Mouse (Mus musculus): Measurements from ENCODE around the gene AC170998.1. TPM values are rescaled to one million over a fixed set of nuclear protein-coding genes. Genes with fewer than 3 reads are reported as not detected.
"Not testable (repeated sequence)": the region's sequence is repeated elsewhere in the genome, so short reads cannot be mapped to it uniquely, and the experiment has no call there.

The AC170998.1 gene
- polyA plus RNA-seq, 1 experiment from 2014 or later: 3.5 TPM

GRCm38 (mm10) chr17:28766203-28766602 lies 40.3 kb downstream of the AC170998.1 start:
- Histone ChIP-seq H3K9ac (no peak overlapping the region), H3K27me3 (peaks cover 34% of the 10 kb centered on the region), H3K27ac (no peak overlapping the region), H3K4me2 (replicated peaks) (no peak overlapping the region), H3K4me1 (peaks cover 16% of the 10 kb centered on the region), H3K36me3 (no peaks in the 10 kb centered on the region), H3K9me3 (no peaks in the 10 kb centered on the region), H3K4me3 (no peak overlapping the region)
- WGBS: 49% methylated on average over 3 of the region's 3 CpGs
- ATAC-seq (ENCODE audit: insufficient number of reproducible peaks, insufficient read depth, low FRiP score, low TSS enrichment): no peak

DNA sequence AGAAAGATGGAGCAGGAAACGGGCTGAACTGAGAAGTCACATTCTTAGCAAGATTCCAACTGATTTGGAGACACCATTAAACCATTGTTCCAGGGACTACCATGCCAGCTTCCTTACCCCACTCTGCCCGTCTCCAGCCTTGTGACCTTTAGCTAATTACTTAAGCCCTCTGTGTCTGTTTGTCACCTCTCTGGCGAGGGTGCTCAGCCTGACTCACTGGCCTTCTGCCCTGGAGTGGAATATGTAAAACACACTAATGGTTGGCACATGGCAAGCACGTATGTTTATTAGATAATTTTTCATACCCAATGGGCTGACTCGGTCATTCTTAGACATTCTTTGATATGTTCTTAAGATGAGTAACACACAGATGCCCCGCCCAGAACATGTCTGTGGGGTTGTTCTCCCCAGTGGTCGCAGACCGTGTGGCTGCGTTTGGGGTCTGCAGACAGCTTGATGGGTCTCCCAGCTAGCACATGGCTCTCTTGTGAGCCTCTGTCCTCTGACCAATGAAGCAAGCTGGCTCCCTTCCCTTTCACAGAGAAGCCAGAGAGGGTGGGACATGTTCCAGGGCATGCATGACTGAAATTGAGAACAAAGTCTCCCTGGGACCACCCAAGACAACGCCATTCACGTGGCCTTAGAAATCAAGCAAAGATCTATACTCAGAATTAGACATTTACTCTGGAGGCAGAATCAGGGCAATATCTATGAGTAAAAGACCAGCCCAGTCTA lies 41.1 kb downstream of the AC170998.1 start:
- no peak for ATAC-seq (ENCODE audit: insufficient number of reproducible peaks, insufficient read depth, low FRiP score, low TSS enrichment)
- WGBS: 67% methylated on average over 11 of the region's 11 CpGs

DNA sequence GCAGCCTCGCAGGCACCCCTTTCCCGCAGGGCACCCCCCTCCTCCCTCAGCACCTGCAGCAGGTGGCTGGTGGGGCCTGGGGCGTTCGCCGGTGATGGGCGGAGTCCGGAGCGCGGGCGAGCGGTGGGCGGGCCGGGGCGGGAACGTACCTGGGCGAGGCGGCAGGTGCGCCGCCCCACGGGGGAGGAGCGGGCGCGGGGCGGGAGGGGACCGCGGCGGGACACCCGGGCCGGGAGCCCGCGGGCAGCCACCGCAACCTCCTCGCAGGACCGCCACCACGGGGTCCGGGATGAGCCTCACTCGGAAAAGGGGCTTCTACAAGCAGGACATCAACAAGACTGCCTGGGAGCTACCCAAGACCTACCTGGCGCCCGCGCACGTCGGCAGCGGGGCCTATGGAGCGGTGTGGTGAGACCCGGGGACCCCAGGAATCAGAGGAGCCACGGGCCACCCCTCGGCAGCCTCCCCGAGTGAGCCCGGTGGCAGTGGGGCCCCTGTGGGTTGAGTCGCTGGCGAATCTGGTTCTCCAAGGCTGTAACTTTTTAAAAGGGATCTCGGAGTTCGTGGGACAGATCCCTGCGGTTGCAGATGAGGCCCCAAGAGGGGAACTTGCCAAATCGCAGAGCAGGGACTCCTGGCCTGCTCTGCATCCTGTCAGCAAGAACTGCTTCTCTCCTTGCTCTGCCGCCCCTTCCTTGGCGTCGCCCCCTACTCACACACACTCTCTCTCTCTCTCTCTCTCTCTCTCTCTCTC lies 43.4 kb downstream of the AC170998.1 start, which contains the start of gene Mapk13:
Gene Mapk13 (plus strand): TSS at position 177 of the 754 bp plus-strand sequence.
- peak within 1 kb of the TSS; percentile 90 for H3K4me2 ChIP-seq (replicated peaks)
- 2% methylated on average over 39 of the region's 58 CpGs for WGBS
- H3K9ac ChIP-seq: peak within 1 kb of the TSS; percentile 46
- H3K4me3 ChIP-seq: peak within 1 kb of the TSS; percentile 53
- H3K27ac ChIP-seq: no peak within 1 kb of the TSS
- H3K9me3 ChIP-seq: no peaks in the 10 kb centered on the region
- H3K27me3 ChIP-seq: peaks cover 35% of the 10 kb centered on the region
- no peaks in the 10 kb centered on the region for H3K36me3 ChIP-seq
- H3K4me1 ChIP-seq: peaks cover 16% of the 10 kb centered on the region
- ATAC-seq (ENCODE audit: insufficient number of reproducible peaks, insufficient read depth, low FRiP score, low TSS enrichment): no peak; the same call in 1 of the 2 replicates

More for the DNA sequence above, 41.1 kb downstream of the AC170998.1 start:
- H3K9me3 ChIP-seq: no peaks in the 10 kb centered on the region
- no peak overlapping the region for H3K4me2 ChIP-seq (replicated peaks)
- H3K27me3 ChIP-seq: peaks cover 35% of the 10 kb centered on the region
- no peak overlapping the region for H3K4me3 ChIP-seq
- H3K36me3 ChIP-seq: no peaks in the 10 kb centered on the region
- H3K27ac ChIP-seq: no peak overlapping the region
- H3K4me1 ChIP-seq: peaks cover 16% of the 10 kb centered on the region
- no peak overlapping the region for H3K9ac ChIP-seq

GRCm38 (mm10) chr17:28769875-28770421 lies 44.1 kb downstream of the AC170998.1 start:
- H3K36me3 ChIP-seq: no peaks in the 10 kb centered on the region
- no peak for ATAC-seq (ENCODE audit: insufficient number of reproducible peaks, insufficient read depth, low FRiP score, low TSS enrichment)
- peak overlapping the region; percentile 90 for H3K4me2 ChIP-seq (replicated peaks)
- peak overlapping the region; percentile 53 for H3K4me3 ChIP-seq
- 5% methylated on average over 24 of the region's 24 CpGs for WGBS
- H3K27me3 ChIP-seq: peaks cover 35% of the 10 kb centered on the region
- H3K27ac ChIP-seq: no peak overlapping the region
- H3K4me1 ChIP-seq: peaks cover 16% of the 10 kb centered on the region
- peak overlapping the region; percentile 46 for H3K9ac ChIP-seq
- no peaks in the 10 kb centered on the region for H3K9me3 ChIP-seq

DNA sequence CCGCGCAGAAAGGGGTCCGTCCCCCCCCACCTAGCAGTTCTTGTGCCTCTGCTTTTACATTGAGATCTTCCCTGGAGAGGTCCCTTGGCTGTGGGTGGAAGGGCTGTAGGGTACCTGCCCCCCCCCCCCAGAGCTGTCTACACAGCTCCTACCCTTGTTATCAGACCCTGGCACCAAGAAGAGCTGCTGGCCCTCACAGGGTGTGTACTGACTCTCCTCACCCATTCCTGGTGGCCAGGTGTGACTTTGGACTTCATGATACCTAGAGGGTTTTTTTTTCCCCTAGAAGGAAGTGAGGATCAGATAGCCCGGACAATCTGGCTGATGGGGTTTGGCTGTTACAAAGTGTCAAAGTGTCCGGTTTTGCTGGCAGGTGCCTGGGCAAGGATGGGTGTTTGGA lies 45.4 kb downstream of the AC170998.1 start:
- Histone ChIP-seq H3K9me3 (no peaks in the 10 kb centered on the region), H3K36me3 (no peaks in the 10 kb centered on the region), H3K27me3 (peaks cover 35% of the 10 kb centered on the region), H3K27ac (no peak overlapping the region), H3K9ac (no peak overlapping the region), H3K4me1 (peaks cover 16% of the 10 kb centered on the region), H3K4me3 (no peak overlapping the region), H3K4me2 (replicated peaks) (no peak overlapping the region)
- no peak for ATAC-seq (ENCODE audit: insufficient number of reproducible peaks, insufficient read depth, low FRiP score, low TSS enrichment)
- 92% methylated on average over 5 of the region's 5 CpGs for WGBS

DNA sequence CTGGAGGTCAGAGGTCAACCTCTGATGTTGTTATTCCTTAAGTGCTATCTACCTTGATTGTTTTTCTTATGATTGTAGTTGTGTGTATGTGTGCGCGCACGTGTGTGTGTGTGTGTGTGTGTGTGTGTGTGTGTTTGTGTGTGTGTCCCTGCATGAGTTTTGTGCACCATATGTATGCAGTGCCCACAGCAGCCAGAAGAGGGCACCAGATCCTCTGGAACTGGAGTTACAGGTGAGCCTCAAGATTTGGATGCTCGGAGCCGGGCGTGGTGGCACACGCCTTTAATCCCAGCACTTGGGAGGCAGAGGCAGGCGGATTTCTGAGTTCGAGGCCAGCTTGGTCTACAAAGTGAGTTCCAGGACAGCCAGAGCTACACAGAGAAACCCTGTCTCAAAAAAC lies 48.4 kb downstream of the AC170998.1 start:
- WGBS: 98% methylated on average over 8 of the region's 9 CpGs
- not testable (repeated sequence) for H3K36me3 ChIP-seq; ATAC-seq (ENCODE audit: insufficient number of reproducible peaks, insufficient read depth, low FRiP score, low TSS enrichment); H3K4me2 ChIP-seq (replicated peaks); H3K9ac ChIP-seq; H3K27ac ChIP-seq; H3K9me3 ChIP-seq; H3K4me3 ChIP-seq
- Histone ChIP-seq H3K4me1 (peaks cover 11% of the 10 kb centered on the region), H3K27me3 (peaks cover 20% of the 10 kb centered on the region)

DNA sequence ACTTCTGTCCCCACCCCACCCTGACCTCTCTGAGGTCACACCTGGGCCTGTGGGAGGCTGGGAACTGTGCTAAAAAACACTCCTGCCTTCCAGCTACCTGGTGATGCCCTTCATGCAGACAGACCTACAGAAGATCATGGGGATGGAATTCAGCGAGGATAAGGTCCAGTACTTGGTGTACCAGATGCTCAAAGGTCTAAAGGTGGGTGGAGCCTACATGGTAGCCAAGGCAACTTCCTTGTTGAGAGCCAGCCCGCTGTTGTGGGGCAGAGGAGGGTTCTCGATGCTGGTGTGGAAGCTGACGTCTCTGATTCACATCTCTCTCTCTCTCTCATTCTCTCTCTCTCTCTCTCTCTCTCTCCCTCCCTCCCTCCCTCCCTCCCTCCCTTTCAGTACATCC lies 49.3 kb downstream of the AC170998.1 start:
- H3K4me2 ChIP-seq (replicated peaks): no peak overlapping the region
- no peak overlapping the region for H3K4me3 ChIP-seq
- no peaks in the 10 kb centered on the region for H3K9me3 ChIP-seq
- 80% methylated on average over 4 of the region's 4 CpGs for WGBS
- no peaks in the 10 kb centered on the region for H3K36me3 ChIP-seq
- H3K9ac ChIP-seq: no peak overlapping the region
- ATAC-seq (ENCODE audit: insufficient number of reproducible peaks, insufficient read depth, low FRiP score, low TSS enrichment): no peak
- peaks cover 3% of the 10 kb centered on the region for H3K4me1 ChIP-seq
- H3K27ac ChIP-seq: no peak overlapping the region
- H3K27me3 ChIP-seq: peaks cover 11% of the 10 kb centered on the region

Other genes starting within 250 kb of the AC170998.1 start
- gene Fkbp5, start 208.6 kb upstream of the AC170998.1 start, polyA plus RNA-seq (2016; fragmentation: Nextera tagmentation; extraction: Ambion mirVana): 33.8 and 38.8 TPM in 2 replicates
- gene Armc12, start 195.3 kb upstream of the AC170998.1 start, polyA plus RNA-seq (2016; fragmentation: Nextera tagmentation; extraction: Ambion mirVana): not detected in 2 replicates
- not detected in 2 replicates for gene Clpsl2, start 176.7 kb upstream of the AC170998.1 start, polyA plus RNA-seq (2016; fragmentation: Nextera tagmentation; extraction: Ambion mirVana)
- not detected in 2 replicates for gene Clps, start 165.3 kb upstream of the AC170998.1 start, polyA plus RNA-seq (2016; fragmentation: Nextera tagmentation; extraction: Ambion mirVana)
- 0.60 and 0.84 TPM in 2 replicates for gene Lhfpl5, start 150.4 kb upstream of the AC170998.1 start, polyA plus RNA-seq (2016; fragmentation: Nextera tagmentation; extraction: Ambion mirVana)
- 95.1 and 96.2 TPM in 2 replicates for gene Srpk1, start 103.4 kb upstream of the AC170998.1 start, polyA plus RNA-seq (2016; fragmentation: Nextera tagmentation; extraction: Ambion mirVana)
- gene Slc26a8, start 35.9 kb upstream of the AC170998.1 start, polyA plus RNA-seq (2016; fragmentation: Nextera tagmentation; extraction: Ambion mirVana): 0.17 and 0.73 TPM in 2 replicates
- gene Mapk14, start 34.8 kb upstream of the AC170998.1 start, polyA plus RNA-seq (2016; fragmentation: Nextera tagmentation; extraction: Ambion mirVana): 48.8 and 52.4 TPM in 2 replicates
- gene Mapk13, start 43.2 kb downstream of the AC170998.1 start, polyA plus RNA-seq (2016; fragmentation: Nextera tagmentation; extraction: Ambion mirVana): 20.7 and 22.1 TPM in 2 replicates
- 14.7 and 16.5 TPM in 2 replicates for gene Brpf3, start 75.0 kb downstream of the AC170998.1 start, polyA plus RNA-seq (2016; fragmentation: Nextera tagmentation; extraction: Ambion mirVana)
- 0.05 and 0.06 TPM in 2 replicates for gene Pnpla1, start 132.3 kb downstream of the AC170998.1 start, polyA plus RNA-seq (2016; fragmentation: Nextera tagmentation; extraction: Ambion mirVana)
- 0.13 and 0.15 TPM in 2 replicates for gene 4930539E08Rik, start 189.2 kb downstream of the AC170998.1 start, polyA plus RNA-seq (2016; fragmentation: Nextera tagmentation; extraction: Ambion mirVana)
- not detected in 2 replicates for gene Pxt1, start 217.8 kb downstream of the AC170998.1 start, polyA plus RNA-seq (2016; fragmentation: Nextera tagmentation; extraction: Ambion mirVana)
- 122 and 127 TPM in 2 replicates for gene Kctd20, start 225.9 kb downstream of the AC170998.1 start, polyA plus RNA-seq (2016; fragmentation: Nextera tagmentation; extraction: Ambion mirVana)

Measured in embryonic facial prominence, embryonic 12.5 days (tissue).